Mouse (Mus musculus) MEL (cell line): ENCODE results near the gene Dohh. TPM values are rescaled to one million over a fixed set of nuclear protein-coding genes. Genes with fewer than 3 reads are reported as not detected.

ENCODE experiments used
- DNase-seq: peaks from one replicate; pipeline ENCODE4 v3.0.0; 2011; ENCODE audit warnings: low read depth, low spot score
- H3K27ac ChIP-seq: 2 replicates; pipeline ENCODE4 v1.5.1; 2012; ENCODE audit warnings: low read depth, mild to moderate bottlenecking, control low read depth, low read length, moderate library complexity; ENCODE audit not compliant: control insufficient read depth
- H3K27me3 ChIP-seq, 2 experiments: fragments of 150-350 bp in 1 of 2; sonication (generic) in 1 of 2; 2 replicates each; pipeline ENCODE4 v1.6.1; 2012; ENCODE audit warnings: low read length in 2 of 2, mild to moderate bottlenecking in 2 of 2, improper control_type of control experiment in 1 of 2, moderate library complexity in 1 of 2; ENCODE audit not compliant: insufficient read depth in 2 of 2, control insufficient read depth in 1 of 2
- H3K36me3 ChIP-seq, 2 experiments: 2 replicates each; pipeline ENCODE4 v1.6.1; 2012 to 2014; ENCODE audit warnings: low read length in 2 of 2, improper control_type of control experiment in 1 of 2, inconsistent platforms in 1 of 2, mild to moderate bottlenecking in 1 of 2; ENCODE audit not compliant: insufficient read depth in 2 of 2, control insufficient read depth in 1 of 2
- H3K4me1 ChIP-seq, 2 experiments: fragments of 150-350 bp in 1 of 2; sonication (generic) in 1 of 2; 2 replicates each; pipeline ENCODE4 v1.6.1; 2012; ENCODE audit warnings: low read length in 2 of 2, improper control_type of control experiment in 1 of 2, mild to moderate bottlenecking in 1 of 2; ENCODE audit not compliant: insufficient read depth in 2 of 2, control insufficient read depth in 1 of 2
- H3K4me3 ChIP-seq, 2 experiments: fragments of 150-350 bp in 1 of 2; sonication (generic) in 1 of 2; 2 replicates each; pipeline ENCODE4 v1.5.1; 2012; ENCODE audit warnings: low read depth in 2 of 2, low read length in 2 of 2, mild to moderate bottlenecking in 2 of 2, moderate library complexity in 2 of 2, control low read depth in 1 of 2, improper control_type of control experiment in 1 of 2; ENCODE audit not compliant: control insufficient read depth in 1 of 2, insufficient read depth in 1 of 2
- H3K79me2 ChIP-seq: 2 replicates; pipeline ENCODE4 v1.6.1; 2012; ENCODE audit warnings: mild to moderate bottlenecking, low read length, moderate library complexity; ENCODE audit not compliant: control insufficient read depth, poor library complexity, insufficient read depth
- H3K9ac ChIP-seq: 2 replicates; pipeline ENCODE4 v1.6.1; 2012; ENCODE audit warnings: low read depth, mild to moderate bottlenecking, control low read depth, low read length, moderate library complexity; ENCODE audit not compliant: control insufficient read depth, poor library complexity, severe bottlenecking
- H3K9me3 ChIP-seq: fragments of 150-350 bp; sonication (generic); replicated peaks from 2 replicates; pipeline ENCODE4 v1.6.1; 2012; ENCODE audit warnings: mild to moderate bottlenecking, low read length, improper control_type of control experiment, moderate library complexity; ENCODE audit not compliant: insufficient read depth
- CHD1 ChIP-seq: IDR thresholded peaks from 2 replicates; pipeline ENCODE4 v1.6.1; 2012; ENCODE audit warnings: low read depth, mild to moderate bottlenecking, inconsistent platforms, low read length, improper control_type of control experiment
- CTCF ChIP-seq, 3 experiments: IDR thresholded peaks in 2 of 3; conservative IDR thresholded peaks in 1 of 3; 2 replicates each; pipeline ENCODE4 v1.5.1; 2011 to 2012; ENCODE audit warnings: low read length in 3 of 3, low read depth in 2 of 3, mild to moderate bottlenecking in 2 of 3, improper control_type of control experiment in 1 of 3, inconsistent platforms in 1 of 3, mixed read lengths in 1 of 3, moderate library complexity in 1 of 3; ENCODE audit not compliant: control insufficient read depth in 1 of 3, insufficient read depth in 1 of 3, poor library complexity in 1 of 3, severe bottlenecking in 1 of 3
- E2F4 ChIP-seq: IDR thresholded peaks from 2 replicates; pipeline ENCODE4 v1.6.1; 2011; ENCODE audit warnings: low read depth, low read length, improper control_type of control experiment, borderline replicate concordance
- EP300 ChIP-seq, 2 experiments: IDR thresholded peaks; 2 replicates each; pipeline ENCODE4 v1.6.1; 2011; ENCODE audit warnings: improper control_type of control experiment in 2 of 2, low read length in 2 of 2, low read depth in 1 of 2, mild to moderate bottlenecking in 1 of 2
- ETS1 ChIP-seq: IDR thresholded peaks from 2 replicates; pipeline ENCODE4 v1.6.1; 2012; ENCODE audit warnings: low read depth, mild to moderate bottlenecking, inconsistent platforms, low read length, improper control_type of control experiment, moderate library complexity
- GATA1 ChIP-seq: IDR thresholded peaks from 2 replicates; pipeline ENCODE4 v1.6.1; 2011; ENCODE audit warnings: low read depth, low read length, improper control_type of control experiment
- HCFC1 ChIP-seq: IDR thresholded peaks from 2 replicates; pipeline ENCODE4 v1.6.1; 2012; ENCODE audit warnings: low read depth, mild to moderate bottlenecking, inconsistent platforms, low read length, improper control_type of control experiment, moderate library complexity
- JUND ChIP-seq: IDR thresholded peaks from 2 replicates; pipeline ENCODE4 v1.6.1; 2011; ENCODE audit warnings: low read depth, mild to moderate bottlenecking, improper control_type of control experiment, low read length
- MAFK ChIP-seq: IDR thresholded peaks from 2 replicates; pipeline ENCODE4 v1.6.1; 2011; ENCODE audit warnings: low read depth, mild to moderate bottlenecking, low read length, improper control_type of control experiment, borderline replicate concordance
- MAZ ChIP-seq: IDR thresholded peaks from 2 replicates; pipeline ENCODE4 v1.6.1; 2012; ENCODE audit warnings: low read depth, mild to moderate bottlenecking, inconsistent platforms, low read length, improper control_type of control experiment
- MXI1 ChIP-seq: IDR thresholded peaks from 2 replicates; pipeline ENCODE4 v1.6.1; 2011; ENCODE audit warnings: mild to moderate bottlenecking, low read depth, low read length, improper control_type of control experiment
- MYB ChIP-seq: IDR thresholded peaks from 2 replicates; pipeline ENCODE4 v1.6.1; 2011; ENCODE audit warnings: mild to moderate bottlenecking, low read depth, low read length, improper control_type of control experiment
- MYC ChIP-seq: IDR thresholded peaks from 2 replicates; pipeline ENCODE4 v1.6.1; 2011; ENCODE audit warnings: low read depth, mild to moderate bottlenecking, low read length, improper control_type of control experiment, moderate library complexity
- NELFE ChIP-seq: IDR thresholded peaks from 2 replicates; pipeline ENCODE4 v1.6.1; 2011; ENCODE audit warnings: low read depth, low read length, improper control_type of control experiment
- POLR2A ChIP-seq, 2 experiments: IDR thresholded peaks; 2 replicates each; pipeline ENCODE4 v1.6.1; 2011 to 2012; ENCODE audit warnings: low read length in 2 of 2, mild to moderate bottlenecking in 2 of 2, control low read depth in 1 of 2, improper control_type of control experiment in 1 of 2, low read depth in 1 of 2, moderate library complexity in 1 of 2; ENCODE audit not compliant: control insufficient read depth in 1 of 2, insufficient read depth in 1 of 2, poor library complexity in 1 of 2
- POLR2AphosphoS2 ChIP-seq: IDR thresholded peaks from 2 replicates; pipeline ENCODE4 v1.6.1; 2011; ENCODE audit warnings: low read length, improper control_type of control experiment
- RCOR1 ChIP-seq: IDR thresholded peaks from 2 replicates; pipeline ENCODE4 v1.6.1; 2012; ENCODE audit warnings: low read depth, mild to moderate bottlenecking, inconsistent platforms, low read length, improper control_type of control experiment
- SIN3A ChIP-seq: IDR thresholded peaks from 2 replicates; pipeline ENCODE4 v1.6.1; 2012; ENCODE audit warnings: low read length, improper control_type of control experiment, inconsistent platforms
- SMC3 ChIP-seq: IDR thresholded peaks from 2 replicates; pipeline ENCODE4 v1.6.1; 2011; ENCODE audit warnings: low read depth, low read length, improper control_type of control experiment
- TAL1 ChIP-seq: IDR thresholded peaks from 2 replicates; pipeline ENCODE4 v1.6.1; 2012; ENCODE audit warnings: mild to moderate bottlenecking, inconsistent platforms, low read length, moderate library complexity, mixed read lengths
- TCF12 ChIP-seq: IDR thresholded peaks from 2 replicates; pipeline ENCODE4 v1.6.1; 2014; ENCODE audit warnings: low read depth, mild to moderate bottlenecking, inconsistent platforms, low read length, improper control_type of control experiment, moderate library complexity
- USF1 ChIP-seq: IDR thresholded peaks from 2 replicates; pipeline ENCODE4 v1.6.1; 2014; ENCODE audit warnings: low read depth, mild to moderate bottlenecking, inconsistent platforms, low read length, improper control_type of control experiment, moderate library complexity
- ZC3H11A ChIP-seq: IDR thresholded peaks from 2 replicates; pipeline ENCODE4 v1.6.1; 2012; ENCODE audit warnings: low read depth, mild to moderate bottlenecking, inconsistent platforms, low read length, improper control_type of control experiment
- ZMIZ1 ChIP-seq: IDR thresholded peaks from 2 replicates; pipeline ENCODE4 v1.6.1; 2012; ENCODE audit warnings: low read depth, mild to moderate bottlenecking, inconsistent platforms, low read length, improper control_type of control experiment, moderate library complexity
- ZNF384 ChIP-seq: IDR thresholded peaks from 2 replicates; pipeline ENCODE4 v1.6.1; 2012; ENCODE audit warnings: low read depth, mild to moderate bottlenecking, inconsistent platforms, low read length, improper control_type of control experiment
- polyA plus RNA-seq, 2 experiments: library from polyadenylated mRNA; stranded (reverse) in 1 of 2; unstranded in 1 of 2; fragments of >175 nt in 1 of 2; fragments of >200 nt in 1 of 2; gene quantifications; 2 replicates each; pipeline versions ENCODE4 v1.2.1 to v1.2.4; 2012; ENCODE audit warnings: low replicate concordance in 2 of 2, low read depth in 1 of 2; ENCODE audit not compliant: insufficient read length in 2 of 2, insufficient read depth in 1 of 2, missing spikeins in 1 of 2
- total RNA-seq: library from RNA; depleted of rRNA; stranded (reverse); fragments of 300-350 nt; gene quantifications from 2 replicates; pipeline ENCODE4 v1.2.3, GENCODE M21; 2012

The Dohh gene
- total and polyA plus RNA-seq, 3 experiments = 145 to 153 TPM; not detected in 1

DNA sequence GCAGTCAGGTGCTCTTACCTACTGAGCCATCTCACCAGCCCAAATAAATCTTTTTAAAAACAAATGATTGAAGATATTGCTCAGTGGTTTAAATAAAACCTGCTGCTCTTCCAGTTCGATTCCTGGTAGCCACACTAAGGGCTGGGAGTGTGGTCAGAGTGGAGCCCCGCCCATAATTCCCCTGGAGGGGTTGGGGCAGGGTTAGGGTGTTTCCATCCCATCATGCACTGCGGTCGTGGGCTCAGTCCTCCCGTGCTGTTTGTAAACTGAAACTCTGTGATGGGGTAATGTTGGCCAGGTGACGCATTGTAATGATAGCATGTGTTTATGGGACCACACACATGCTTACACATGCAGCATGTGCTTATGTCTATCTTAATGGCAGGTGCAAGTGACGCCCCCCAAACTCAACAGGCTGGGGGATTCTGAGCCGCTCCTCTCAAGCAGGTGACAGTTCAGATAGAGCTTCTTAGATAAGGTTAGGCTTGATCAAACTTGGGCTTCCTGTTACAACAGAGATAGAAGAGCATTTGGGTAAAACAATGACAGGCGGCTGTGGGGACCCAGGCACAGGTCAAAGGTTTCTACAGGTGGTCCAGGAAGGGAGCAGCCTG is 32.4 kb upstream of the Dohh start (continued):
- TF ChIP-seq POLR2A (IDR thresholded peaks at IDR 0.05; ENCODE audit: control insufficient read depth in 1 of 2, insufficient read depth in 1 of 2, low read depth in 1 of 2, low read length in 2 of 2, poor library complexity in 1 of 2) = peak in 1 of 2 experiments; percentile 71; a peak in 2 of 4 replicates
- peak; percentile 83 for TF ChIP-seq TCF12
- TF ChIP-seq ZNF384 = no peak
- TF ChIP-seq MAZ = peak; percentile 85
- TF ChIP-seq JUND = no peak
- TF ChIP-seq MAFK = no peak
- peak; percentile 39; the same call in 1 of the 2 replicates for TF ChIP-seq USF1
- TF ChIP-seq MYB = peak; percentile 70
- TF ChIP-seq SMC3 = no peak
- TF ChIP-seq ZMIZ1 = no peak
- peak; percentile 76 to 82 for TF ChIP-seq EP300 (IDR thresholded peaks at IDR 0.05; ENCODE audit: low read depth in 1 of 2, low read length in 2 of 2)
- TF ChIP-seq SIN3A = peak; percentile 96
- peak; percentile 52 for TF ChIP-seq TAL1
- TF ChIP-seq MYC = peak; percentile 84
- no peak for TF ChIP-seq CHD1
- TF ChIP-seq HCFC1 = peak; percentile 79
- TF ChIP-seq MXI1 = peak; percentile 94

DNA sequence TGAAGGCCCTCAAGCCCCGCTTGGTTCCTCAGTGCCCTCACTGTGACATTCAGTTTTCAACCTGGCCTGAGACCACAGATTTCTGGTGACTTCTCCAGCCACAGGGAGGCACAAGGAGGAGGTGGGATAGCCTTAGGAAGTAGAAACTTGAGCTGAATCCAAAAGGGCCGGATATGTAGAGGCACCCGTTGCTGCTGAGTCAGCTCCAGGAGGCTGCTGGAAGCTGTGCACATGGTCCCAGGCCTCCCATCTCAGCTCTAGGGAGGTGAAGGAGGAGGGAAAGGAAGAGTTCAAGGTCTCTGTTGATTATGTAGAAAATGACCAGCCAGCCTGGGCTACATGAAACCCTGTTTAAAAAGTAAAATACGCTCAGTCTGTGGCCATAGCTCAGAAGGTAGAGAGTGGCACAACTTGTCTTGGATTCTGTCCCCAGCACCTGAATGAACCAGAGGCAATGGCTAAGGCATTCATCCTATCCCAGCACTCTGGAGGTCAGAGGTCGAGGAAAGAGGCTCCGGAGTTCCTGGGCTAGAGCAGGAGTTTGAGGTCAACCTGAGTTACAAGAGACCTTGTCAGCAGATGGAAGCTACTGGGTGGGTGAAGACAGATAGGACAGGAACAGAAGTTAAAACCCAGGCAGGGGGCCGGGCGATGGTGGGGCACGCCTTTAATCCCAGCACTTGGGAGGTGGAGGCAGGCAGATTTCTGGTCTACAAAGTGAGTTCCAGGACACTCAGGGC is 29.3 kb upstream of the Dohh start:
- H3K27me3 ChIP-seq = no peaks in the 10 kb centered on the region
- no peak overlapping the region for H3K9ac ChIP-seq
- H3K27ac ChIP-seq = no peak overlapping the region
- H3K79me2 ChIP-seq = peaks cover 28% of the 10 kb centered on the region
- H3K36me3 ChIP-seq = peaks cover 0 to 24% of the 10 kb centered on the region in 2 experiments; a peak in 2 of 4 replicates
- H3K4me1 ChIP-seq = peaks cover 3 to 33% of the 10 kb centered on the region in 2 experiments; a peak in 3 of 4 replicates
- no peak overlapping the region for H3K4me3 ChIP-seq
- no peak for DNase-seq
- TF ChIP-seq POLR2AphosphoS2 = no peak
- no peak for TF ChIP-seq E2F4
- TF ChIP-seq RCOR1 = no peak
- TF ChIP-seq USF1 = no peak
- no peak for TF ChIP-seq NELFE
- no peak for TF ChIP-seq ZC3H11A
- no peak for TF ChIP-seq TAL1
- no peak for TF ChIP-seq SIN3A
- no peak for TF ChIP-seq GATA1
- TF ChIP-seq JUND = no peak
- TF ChIP-seq HCFC1 = no peak
- no peak for TF ChIP-seq CTCF (IDR thresholded peaks at IDR 0.05 in 2 of 3, conservative IDR thresholded peaks at IDR 0.05 in 1 of 3; ENCODE audit: control insufficient read depth in 1 of 3, insufficient read depth in 1 of 3, low read depth in 2 of 3, low read length in 3 of 3, poor library complexity in 1 of 3, severe bottlenecking in 1 of 3)
- no peak for TF ChIP-seq SMC3
- TF ChIP-seq ETS1 = no peak
- TF ChIP-seq MYC = no peak
- no peaks in the 10 kb centered on the region for H3K9me3 ChIP-seq
